Mouse (Mus musculus) thymus, adult 2 months (tissue): ENCODE results near the gene Kat6b. TPM values are rescaled to one million over a fixed set of nuclear protein-coding genes. Genes with fewer than 3 reads are reported as not detected.
"Not testable (repeated sequence)": the region's sequence is repeated elsewhere in the genome, so short reads cannot be mapped to it uniquely, and the experiment has no call there.

Source experiments
- DNase-seq: peaks from one replicate; pipeline ENCODE4 v3.0.0; 2021
- H3K27ac ChIP-seq: fragments of 200-500 bp; 2 replicates; pipeline ENCODE4 v1.5.1; 2012; ENCODE audit warnings: low read length, control low read depth; ENCODE audit not compliant: control insufficient read depth, insufficient read depth
- H3K27me3 ChIP-seq: fragments of 200-500 bp; 2 replicates; pipeline ENCODE4 v1.6.1; 2012; ENCODE audit warnings: mild to moderate bottlenecking, low read length, moderate library complexity, mixed read lengths; ENCODE audit not compliant: control insufficient read depth, insufficient read depth
- H3K36me3 ChIP-seq: fragments of 200-500 bp; 2 replicates; pipeline ENCODE4 v1.6.1; 2012; ENCODE audit warnings: mild to moderate bottlenecking, low read length, moderate library complexity; ENCODE audit not compliant: control insufficient read depth, insufficient read depth
- H3K4me1 ChIP-seq: fragments of 200-500 bp; replicated peaks from 2 replicates; pipeline ENCODE4 v1.6.1; 2012; ENCODE audit warnings: low read length; ENCODE audit not compliant: control insufficient read depth, insufficient read depth
- H3K4me3 ChIP-seq: fragments of 200-500 bp; 2 replicates; pipeline ENCODE4 v1.5.1; 2012; ENCODE audit warnings: mild to moderate bottlenecking, low read length, control low read depth, moderate library complexity; ENCODE audit not compliant: control insufficient read depth, insufficient read depth
- CTCF ChIP-seq: fragments of 200-500 bp; IDR thresholded peaks from 2 replicates; pipeline ENCODE4 v1.5.1; 2012; ENCODE audit warnings: mild to moderate bottlenecking, control low read depth, low read length, moderate library complexity, borderline replicate concordance; ENCODE audit not compliant: control insufficient read depth, poor library complexity, insufficient read depth; ENCODE audit errors: extremely low read depth
- POLR2A ChIP-seq: fragments of 200-500 bp; IDR thresholded peaks from 2 replicates; pipeline ENCODE4 v1.6.1; 2012; ENCODE audit warnings: mild to moderate bottlenecking, low read length, control low read depth, moderate library complexity; ENCODE audit not compliant: control insufficient read depth, poor library complexity, insufficient read depth; ENCODE audit errors: extremely low read depth
- WGBS: fragments of 180-500 bp; shearing (Covaris S2); methylation state at CpG from one replicate; pipeline ENCODE4 v1.1.7; 2018; 5-methylcytosine and 5-hydroxymethylcytosine counted together
- polyA plus RNA-seq: library from polyadenylated mRNA; depleted of rRNA; stranded (reverse); fragments of >200 nt; gene quantifications from 2 replicates; pipeline ENCODE4 v1.2.3, GENCODE M21; 2012

The Kat6b gene
- polyA plus RNA-seq, 1 experiment: 16.6 TPM

- WGBS: 98% methylated on average over 5 of the region's 5 CpGs
- no peaks in the 10 kb centered on the region for H3K36me3 ChIP-seq
- DNase-seq: no peak
- H3K4me1 ChIP-seq: no peaks in the 10 kb centered on the region
- no peaks in the 10 kb centered on the region for H3K27me3 ChIP-seq
- H3K27ac ChIP-seq: no peak overlapping the region
- H3K4me3 ChIP-seq: no peak overlapping the region
- TF ChIP-seq POLR2A: no peak
These were observed 1.0 kb upstream of the Kat6b start for GRCm38 (mm10) chr14:21480191-21480590.

GRCm38 (mm10) chr14:21484199-21484598, 3.0 kb downstream of the Kat6b start:
- 95% methylated on average over 2 of the region's 2 CpGs for WGBS
- H3K4me3 ChIP-seq: no peak overlapping the region

GRCm38 (mm10) chr14:21484693-21485092, 3.5 kb downstream of the Kat6b start:
- TF ChIP-seq POLR2A (no peak), CTCF (no peak)
- no peaks in the 10 kb centered on the region for H3K27me3 ChIP-seq
- no peaks in the 10 kb centered on the region for H3K4me1 ChIP-seq
- DNase-seq: no peak
- no peaks in the 10 kb centered on the region for H3K36me3 ChIP-seq
- no peak overlapping the region for H3K4me3 ChIP-seq
- no peak overlapping the region for H3K27ac ChIP-seq
- WGBS: 98% methylated on average over 10 of the region's 10 CpGs

More at GRCm38 (mm10) chr14:21484199-21484598, 3.0 kb downstream of the Kat6b start:
- no peak overlapping the region for H3K27ac ChIP-seq
- TF ChIP-seq CTCF: no peak
- no peak for TF ChIP-seq POLR2A
- no peaks in the 10 kb centered on the region for H3K27me3 ChIP-seq
- DNase-seq: no peak
- H3K4me1 ChIP-seq: no peaks in the 10 kb centered on the region
- no peaks in the 10 kb centered on the region for H3K36me3 ChIP-seq

GRCm38 (mm10) chr14:21485961-21486520, 4.8 kb downstream of the Kat6b start:
- no peak overlapping the region for H3K27ac ChIP-seq
- H3K27me3 ChIP-seq: no peaks in the 10 kb centered on the region
- 94% methylated on average over 3 of the region's 3 CpGs for WGBS
- no peak overlapping the region for H3K4me3 ChIP-seq
- DNase-seq: no peak
- no peaks in the 10 kb centered on the region for H3K4me1 ChIP-seq
- H3K36me3 ChIP-seq: no peaks in the 10 kb centered on the region
- TF ChIP-seq CTCF (no peak), POLR2A (no peak)

- H3K4me1 ChIP-seq, H3K36me3 ChIP-seq, H3K27ac ChIP-seq, H3K4me3 ChIP-seq, DNase-seq, H3K27me3 ChIP-seq: not testable (repeated sequence)
- WGBS: 97% methylated on average over 2 of the region's 2 CpGs
These were observed 5.9 kb downstream of the Kat6b start for GRCm38 (mm10) chr14:21487135-21487534.

GRCm38 (mm10) chr14:21488426-21489115, 7.3 kb downstream of the Kat6b start:
- not testable (repeated sequence) for H3K4me1 ChIP-seq, H3K27me3 ChIP-seq, H3K36me3 ChIP-seq, H3K27ac ChIP-seq, H3K4me3 ChIP-seq, DNase-seq
- 89% methylated on average over 8 of the region's 9 CpGs for WGBS

- DNase-seq: no peak
- no peaks in the 10 kb centered on the region for H3K27me3 ChIP-seq
- no peaks in the 10 kb centered on the region for H3K36me3 ChIP-seq
- no peak overlapping the region for H3K4me3 ChIP-seq
- TF ChIP-seq CTCF (no peak), POLR2A (no peak)
- H3K27ac ChIP-seq: no peak overlapping the region
- WGBS: 96% methylated on average over 3 of the region's 3 CpGs
- H3K4me1 ChIP-seq: no peaks in the 10 kb centered on the region
These were observed 7.9 kb downstream of the Kat6b start for GRCm38 (mm10) chr14:21489116-21489485.
